Mouse (Mus musculus): ENCODE measurements around the gene Ercc2. TPM values are rescaled to one million over a fixed set of nuclear protein-coding genes. Genes with fewer than 3 reads are reported as not detected.

Ercc2 gene
- total RNA-seq, 4 experiments from 2014 or later, result 25.7 to 36.8 (median 31.0) TPM

DNA sequence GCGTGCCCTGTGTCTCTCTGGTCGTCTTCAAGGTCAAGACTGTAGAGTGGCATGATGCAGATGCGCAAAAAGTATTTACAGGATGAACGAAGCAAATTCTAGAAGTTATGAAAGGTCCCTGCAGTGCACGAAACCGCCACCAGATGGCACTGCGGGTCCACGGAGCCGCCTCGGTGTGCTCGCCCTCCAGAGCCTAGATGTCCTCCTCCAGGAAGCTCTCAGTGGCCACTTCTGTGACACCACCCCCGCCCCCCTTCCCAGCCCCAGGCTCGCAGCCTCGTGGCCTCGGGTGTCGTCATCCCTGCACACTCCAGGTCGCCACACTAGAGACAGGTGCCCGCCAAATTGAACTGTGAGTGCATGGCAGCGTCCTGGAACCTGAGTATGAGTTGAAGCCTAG, 23.6 kb downstream of the Ercc2 start:
- peak in 1 of 2 experiments; percentile 89 for DNase-seq (ENCODE audit: low spot score in 2 of 2)

DNA sequence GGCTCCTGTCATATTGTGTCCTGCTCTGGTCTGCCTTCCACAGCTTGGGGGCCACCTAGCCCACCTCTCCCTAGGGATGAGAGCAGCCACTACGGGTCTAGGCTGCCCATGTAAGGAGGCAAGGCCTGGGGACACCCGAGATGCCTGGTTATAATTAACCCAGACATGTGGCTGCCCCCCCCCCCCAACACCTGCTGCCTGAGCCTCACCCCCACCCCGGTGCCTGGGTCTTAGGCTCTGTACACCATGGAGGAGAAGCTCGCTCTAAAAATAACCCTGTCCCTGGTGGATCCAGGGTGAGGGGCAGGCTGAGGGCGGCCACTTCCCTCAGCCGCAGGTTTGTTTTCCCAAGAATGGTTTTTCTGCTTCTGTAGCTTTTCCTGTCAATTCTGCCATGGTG, 27.9 kb downstream of the Ercc2 start:
- DNase-seq (ENCODE audit: low spot score in 2 of 2), result no peak

DNA sequence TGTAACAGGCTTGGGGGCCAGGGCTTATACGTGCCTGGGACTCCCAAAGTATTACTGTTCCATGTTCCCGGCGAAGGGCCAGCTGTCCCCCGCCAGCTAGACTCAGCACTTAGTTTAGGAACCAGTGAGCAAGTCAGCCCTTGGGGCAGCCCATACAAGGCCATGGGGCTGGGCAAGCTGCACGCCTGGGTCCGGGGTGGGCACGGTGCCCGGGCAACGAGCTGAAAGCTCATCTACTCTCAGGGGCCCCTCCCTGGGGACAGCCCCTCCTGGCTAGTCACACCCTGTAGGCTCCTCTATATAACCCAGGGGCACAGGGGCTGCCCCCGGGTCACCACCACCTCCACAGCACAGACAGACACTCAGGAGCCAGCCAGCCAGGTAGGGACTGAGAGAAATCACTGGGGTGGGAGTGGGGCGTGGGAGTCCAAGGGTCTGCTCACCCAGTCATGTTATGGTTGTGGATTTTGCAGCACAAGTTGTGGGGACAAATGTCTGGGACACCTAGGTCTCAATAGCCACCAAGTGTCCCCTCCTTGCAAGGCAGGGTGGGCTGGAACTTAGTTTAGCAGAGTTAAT, 29.0 kb downstream of the Ercc2 start:
- no peak for DNase-seq (ENCODE audit: low spot score in 2 of 2)

DNA sequence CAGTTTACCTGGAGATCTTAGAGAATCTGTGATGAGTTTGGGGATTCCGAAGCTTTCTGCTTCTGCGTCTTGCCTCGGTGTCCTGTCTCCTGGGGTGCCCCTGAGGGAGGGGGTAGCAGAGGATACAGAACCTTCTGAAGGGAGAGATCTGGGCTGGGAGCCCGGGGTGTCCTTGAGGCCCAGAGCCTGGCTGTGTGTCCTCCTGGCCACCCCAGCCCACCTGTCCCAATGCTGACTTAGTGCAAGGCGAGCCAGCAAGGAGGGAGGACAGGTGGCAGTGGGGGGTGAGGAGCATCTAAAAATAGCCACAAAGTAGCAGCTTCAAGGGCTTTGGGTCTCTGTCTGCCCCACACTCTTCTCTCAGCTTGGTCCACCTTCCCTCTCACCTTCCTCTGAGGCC, 30.0 kb downstream of the Ercc2 start:
- DNase-seq (ENCODE audit: low spot score in 2 of 2), result no peak

DNA sequence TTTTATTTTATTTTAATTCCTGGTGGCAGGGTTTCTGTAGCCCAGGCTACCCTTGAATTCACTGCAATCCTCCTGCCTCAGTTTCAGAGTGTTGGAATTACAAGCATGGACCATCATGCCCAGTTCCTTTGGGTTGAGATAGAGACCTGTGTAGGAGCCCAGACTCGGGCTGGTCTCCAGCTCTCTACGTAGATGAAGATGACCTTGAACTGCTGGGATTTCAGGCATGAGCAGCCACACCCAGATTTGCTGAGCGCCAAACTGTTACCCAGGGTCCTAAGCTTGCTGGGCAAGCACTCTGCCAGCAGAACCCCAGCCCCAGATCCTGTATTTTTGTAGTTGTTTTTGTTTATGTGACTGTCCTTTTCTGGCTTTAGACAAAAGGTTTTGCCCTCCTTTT, 31.7 kb downstream of the Ercc2 start:
- DNase-seq (ENCODE audit: low spot score in 2 of 2), result no peak

DNA sequence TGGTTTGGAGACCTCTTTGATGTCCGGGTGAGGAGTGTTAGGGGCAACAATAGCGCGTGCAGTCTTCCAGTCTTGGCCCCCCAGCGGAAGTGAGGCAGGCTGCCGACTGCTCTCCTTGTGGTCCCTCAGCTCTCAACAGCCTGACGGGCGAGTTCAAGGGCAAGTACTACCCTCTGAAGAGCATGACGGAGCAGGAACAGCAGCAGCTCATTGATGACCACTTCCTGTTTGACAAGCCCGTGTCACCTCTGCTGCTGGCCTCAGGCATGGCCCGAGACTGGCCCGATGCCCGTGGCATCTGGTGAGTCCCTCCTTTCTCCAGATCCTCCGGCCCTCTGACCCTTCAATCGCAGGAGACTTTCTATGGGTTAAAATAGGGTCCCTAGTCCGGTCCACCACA, 34.8 kb downstream of the Ercc2 start:
- no peak for DNase-seq (ENCODE audit: low spot score in 2 of 2)

DNA sequence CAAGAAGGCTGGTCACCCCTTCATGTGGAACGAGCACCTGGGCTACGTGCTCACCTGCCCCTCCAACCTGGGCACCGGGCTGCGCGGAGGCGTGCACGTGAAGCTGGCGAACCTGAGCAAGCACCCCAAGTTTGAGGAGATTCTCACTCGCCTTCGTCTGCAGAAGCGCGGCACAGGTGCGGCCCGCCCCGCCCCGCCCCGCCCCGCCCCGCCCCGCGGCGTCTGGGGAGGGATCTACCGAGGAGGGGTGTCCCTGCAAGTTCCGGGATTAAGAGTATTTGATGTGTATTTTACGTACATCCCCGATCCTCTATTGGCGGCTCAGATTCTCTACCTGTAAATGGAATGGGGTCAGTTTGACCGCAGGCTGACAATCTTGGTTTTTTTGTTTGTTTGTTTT, 38.3 kb downstream of the Ercc2 start:
- no peak for DNase-seq (ENCODE audit: low spot score in 2 of 2)

DNA sequence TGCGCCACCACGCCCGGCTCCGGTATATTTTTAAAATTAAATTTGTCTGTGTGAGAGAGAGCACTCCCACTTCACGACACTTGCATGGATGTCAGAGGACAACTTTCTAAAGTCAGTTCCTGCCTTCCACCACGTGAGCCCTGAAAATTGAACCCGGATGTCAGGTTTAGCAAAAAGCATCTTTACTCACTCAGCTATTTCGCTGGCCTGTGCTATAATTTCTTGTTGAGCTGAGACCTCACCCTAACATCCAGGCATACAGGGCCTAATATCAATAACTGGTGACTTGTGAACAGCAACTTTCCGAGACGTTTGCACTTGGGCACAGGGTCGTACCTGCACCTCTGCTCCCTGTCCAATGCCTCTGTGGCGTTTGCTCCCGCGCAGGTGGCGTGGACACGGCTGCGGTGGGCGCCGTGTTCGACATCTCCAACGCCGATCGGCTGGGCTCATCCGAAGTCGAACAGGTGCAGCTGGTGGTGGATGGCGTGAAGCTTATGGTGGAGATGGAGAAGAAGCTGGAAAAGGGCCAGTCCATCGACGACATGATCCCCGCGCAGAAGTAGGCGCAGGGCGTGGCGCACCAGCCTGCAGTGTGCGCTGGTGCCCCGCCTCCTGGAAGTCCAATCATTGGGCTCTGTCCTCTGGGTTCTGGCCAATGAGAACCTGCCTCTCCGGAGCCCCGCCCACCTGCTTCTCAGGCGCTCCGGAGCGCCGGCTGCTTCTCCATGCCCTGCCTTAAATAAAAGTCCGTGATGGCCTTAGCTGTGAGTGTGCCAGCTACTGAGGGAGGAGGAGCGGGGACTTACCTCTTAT, 39.2 kb downstream of the Ercc2 start:
- DNase-seq (ENCODE audit: low spot score in 2 of 2), result peak; percentile 44 to 92

DNA sequence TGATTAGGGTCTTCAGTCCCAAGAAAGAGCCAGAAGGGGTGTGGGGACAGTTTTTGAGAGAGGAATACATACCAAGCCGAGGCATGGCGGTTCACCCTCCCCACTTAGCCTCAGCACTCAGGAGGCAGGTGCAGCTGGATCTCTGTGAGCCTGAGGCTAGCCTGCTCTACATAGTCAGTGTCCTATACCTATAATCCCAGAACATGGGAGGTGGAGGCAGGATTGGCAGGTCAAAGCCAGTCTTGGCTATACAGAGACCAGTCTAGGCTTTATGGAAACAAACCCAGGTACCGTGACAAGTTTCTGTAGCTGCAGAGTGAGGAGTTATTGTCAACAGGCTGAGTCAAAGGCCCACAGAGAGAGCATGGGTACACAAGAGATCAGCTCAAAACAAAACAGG, 41.3 kb downstream of the Ercc2 start:
- DNase-seq (ENCODE audit: low spot score in 2 of 2), result no peak

DNA sequence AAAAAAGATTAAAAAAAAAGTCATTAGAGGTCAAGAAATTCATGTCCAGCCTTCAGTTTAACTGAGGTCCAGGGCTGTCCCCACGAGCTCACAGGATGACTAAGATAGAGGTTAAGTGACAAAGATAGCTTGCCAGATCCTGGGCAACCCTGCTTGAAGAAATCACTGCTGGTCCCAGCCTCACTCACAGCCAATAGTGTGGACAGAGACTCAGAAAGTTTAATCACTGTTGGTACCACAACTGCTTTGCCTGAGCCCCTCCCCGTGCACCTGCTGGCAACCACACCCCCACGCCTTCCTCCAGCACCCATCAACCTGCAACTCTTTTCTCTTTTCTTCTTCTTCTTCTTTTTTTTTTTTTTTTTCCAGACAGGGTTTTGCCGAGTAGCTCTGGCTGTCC, 42.2 kb downstream of the Ercc2 start:
- DNase-seq (ENCODE audit: low spot score in 2 of 2), result no peak

DNA sequence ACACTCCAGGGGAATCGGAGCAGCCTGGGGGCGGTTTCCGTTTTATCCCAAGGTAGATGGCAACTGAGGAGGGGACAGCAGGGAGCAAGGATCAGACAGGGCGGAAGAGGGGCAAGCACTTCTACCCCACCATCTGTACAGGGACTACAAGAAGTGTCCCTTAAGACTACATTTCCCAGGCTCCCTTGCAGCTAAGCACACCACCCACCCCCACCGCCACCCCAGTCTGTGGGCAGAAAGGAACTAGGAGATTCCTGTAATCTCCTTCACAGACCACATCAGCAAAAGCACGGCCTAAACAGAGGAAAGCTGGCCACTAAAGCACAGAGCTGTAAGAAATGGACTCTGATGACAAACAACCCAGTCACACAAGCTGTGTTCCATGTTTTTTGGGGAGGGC, 44.5 kb downstream of the Ercc2 start:
- DNase-seq (ENCODE audit: low spot score in 2 of 2), result no peak

DNA sequence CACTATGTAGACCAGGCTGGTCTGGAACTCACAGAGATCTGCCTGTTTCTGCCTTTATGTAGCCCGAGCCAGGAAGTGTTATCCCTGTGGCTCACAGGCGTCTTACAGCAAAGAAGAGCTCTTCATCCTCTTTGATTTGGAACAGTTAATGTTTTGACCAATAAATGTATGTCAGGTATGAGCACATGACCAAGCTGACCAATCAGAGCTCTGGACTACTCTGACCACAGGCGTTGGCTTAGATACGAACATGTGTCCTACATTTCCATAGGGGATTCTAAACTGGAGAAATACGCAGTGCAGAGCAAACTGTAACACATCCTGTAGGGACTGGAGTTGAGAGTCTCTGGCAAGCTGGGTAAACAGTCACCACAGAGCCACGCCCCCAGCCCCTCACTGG, 45.1 kb downstream of the Ercc2 start:
- DNase-seq (ENCODE audit: low spot score in 2 of 2), result no peak

DNA sequence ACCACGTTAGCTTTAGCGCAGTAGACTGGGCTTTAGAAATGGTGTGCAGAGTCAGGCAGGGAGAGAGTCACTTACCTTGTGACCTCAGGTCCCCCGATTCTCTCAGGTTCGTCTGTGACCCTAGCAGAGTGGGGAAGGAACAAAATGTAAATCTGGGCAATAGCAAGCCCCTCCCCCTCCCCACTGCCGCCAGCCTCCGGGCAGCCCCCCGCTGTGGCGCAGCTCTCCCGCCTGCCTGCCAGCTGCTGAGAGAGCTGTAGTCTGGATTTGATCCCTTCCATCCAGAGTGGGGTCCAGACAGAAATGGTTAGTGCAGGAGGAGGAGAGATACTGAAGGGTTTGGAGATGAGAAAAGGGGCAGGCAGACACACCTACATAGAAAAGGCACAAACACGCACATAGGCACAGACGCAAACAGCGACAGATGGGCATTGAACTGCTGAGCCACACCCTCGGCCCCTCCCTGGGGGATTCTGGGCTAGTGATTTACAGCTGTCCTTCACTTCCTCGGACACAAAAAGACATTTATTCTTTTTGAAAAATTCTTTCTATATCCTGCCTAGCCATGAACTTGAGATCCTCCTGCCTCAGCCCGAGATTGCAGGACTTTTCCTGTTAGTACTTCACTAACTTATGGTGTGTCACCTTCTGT, 46.3 kb downstream of the Ercc2 start:
- DNase-seq (ENCODE audit: low spot score in 2 of 2), result no peak

DNA sequence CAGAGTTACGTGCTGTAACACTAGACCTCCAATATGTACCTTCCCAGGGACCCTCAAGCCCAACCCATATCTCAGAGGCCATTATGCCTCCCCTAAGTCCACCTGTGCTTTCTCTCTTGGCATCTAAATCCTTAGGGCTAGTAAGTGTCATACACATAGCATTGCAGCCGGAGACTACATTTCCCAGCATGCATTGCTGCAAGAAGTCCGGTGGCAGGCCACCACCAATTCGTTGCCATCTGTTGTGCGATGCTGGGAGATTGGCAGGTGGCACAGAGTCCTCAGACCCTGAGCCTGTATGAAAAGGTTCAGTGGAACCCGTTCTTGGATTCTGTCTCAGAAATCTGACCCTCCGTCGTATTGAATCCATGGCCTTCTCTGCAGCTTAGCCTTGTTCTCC, 47.9 kb downstream of the Ercc2 start:
- DNase-seq (ENCODE audit: low spot score in 2 of 2), result no peak

DNA sequence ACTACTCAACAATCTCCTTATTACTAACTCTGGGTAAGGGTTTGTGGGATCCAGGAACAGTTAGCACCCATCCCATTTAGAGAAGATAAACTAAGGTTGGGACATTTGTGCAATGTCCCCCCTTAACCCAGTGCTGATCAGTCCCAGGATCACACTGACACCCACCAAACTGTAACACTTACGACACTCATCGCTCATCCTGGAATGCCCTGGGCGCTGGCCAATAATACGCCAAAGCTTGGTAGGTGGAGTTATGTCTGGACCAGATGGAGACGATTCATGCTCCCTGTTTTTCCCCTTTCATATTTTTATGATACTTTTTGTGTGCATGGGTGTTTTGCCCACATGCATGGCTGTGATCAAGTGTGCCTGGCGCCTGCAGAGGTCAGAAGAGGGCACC, 48.6 kb downstream of the Ercc2 start:
- no peak for DNase-seq (ENCODE audit: low spot score in 2 of 2)

DNA sequence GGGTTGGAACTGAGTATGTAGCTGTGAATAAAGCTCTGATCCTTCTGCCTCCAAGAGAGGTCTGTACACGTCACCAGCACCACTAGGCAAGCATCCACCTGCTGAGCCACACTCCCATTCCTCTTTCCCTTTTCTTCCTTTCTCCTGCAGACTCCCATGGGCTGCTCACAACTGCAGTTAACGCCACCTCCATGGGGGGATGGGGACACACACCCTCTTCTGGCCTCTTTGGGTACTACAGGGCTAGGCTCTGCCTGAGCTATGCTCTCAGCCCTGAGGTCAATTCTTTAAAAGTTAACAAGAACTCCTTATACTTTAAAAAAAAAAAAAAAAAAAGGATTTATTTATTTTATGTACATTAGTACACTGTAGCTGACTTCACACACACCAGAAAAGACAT, 50.7 kb downstream of the Ercc2 start:
- no peak for DNase-seq (ENCODE audit: low spot score in 2 of 2)

DNA sequence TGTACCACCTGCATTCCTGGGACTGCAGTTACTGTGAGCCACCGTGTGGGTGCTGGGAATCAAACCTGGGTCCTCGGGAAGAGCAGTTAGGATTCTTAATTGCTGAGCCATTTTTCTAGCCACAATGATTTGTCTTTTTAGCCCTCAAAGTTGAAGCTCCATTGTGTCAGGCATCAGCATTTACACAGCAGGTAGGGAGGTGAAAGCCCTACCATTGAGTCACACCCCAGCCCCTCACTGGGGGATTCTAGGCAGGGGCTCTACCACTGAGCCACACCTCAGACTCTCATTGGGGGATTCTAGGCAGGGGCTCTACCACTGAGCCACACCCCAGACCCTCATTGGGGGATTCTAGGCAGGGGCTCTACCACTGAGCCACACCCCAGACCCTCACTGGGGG, 54.5 kb downstream of the Ercc2 start:
- DNase-seq (ENCODE audit: low spot score in 2 of 2), result no peak

DNA sequence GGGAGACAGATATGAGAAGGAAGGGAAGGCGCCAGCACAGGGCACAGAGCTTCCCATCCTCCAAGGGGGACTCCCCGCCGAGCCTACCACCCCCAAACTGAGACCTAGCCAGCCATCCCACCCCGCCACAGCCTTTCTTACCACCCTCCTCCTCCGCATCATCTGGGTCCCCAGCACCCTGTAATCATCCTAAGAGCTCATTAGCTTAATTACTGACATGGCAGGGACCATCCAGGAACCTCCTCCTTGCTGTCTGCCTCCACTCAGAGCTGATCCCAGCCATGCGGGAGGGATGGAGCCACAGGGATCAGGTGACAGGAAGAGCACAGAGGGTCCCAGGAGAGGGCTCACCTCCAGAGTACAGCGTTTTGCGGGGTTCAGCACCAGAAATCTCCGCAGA, 55.2 kb downstream of the Ercc2 start:
- DNase-seq (ENCODE audit: low spot score in 2 of 2), result no peak

DNA sequence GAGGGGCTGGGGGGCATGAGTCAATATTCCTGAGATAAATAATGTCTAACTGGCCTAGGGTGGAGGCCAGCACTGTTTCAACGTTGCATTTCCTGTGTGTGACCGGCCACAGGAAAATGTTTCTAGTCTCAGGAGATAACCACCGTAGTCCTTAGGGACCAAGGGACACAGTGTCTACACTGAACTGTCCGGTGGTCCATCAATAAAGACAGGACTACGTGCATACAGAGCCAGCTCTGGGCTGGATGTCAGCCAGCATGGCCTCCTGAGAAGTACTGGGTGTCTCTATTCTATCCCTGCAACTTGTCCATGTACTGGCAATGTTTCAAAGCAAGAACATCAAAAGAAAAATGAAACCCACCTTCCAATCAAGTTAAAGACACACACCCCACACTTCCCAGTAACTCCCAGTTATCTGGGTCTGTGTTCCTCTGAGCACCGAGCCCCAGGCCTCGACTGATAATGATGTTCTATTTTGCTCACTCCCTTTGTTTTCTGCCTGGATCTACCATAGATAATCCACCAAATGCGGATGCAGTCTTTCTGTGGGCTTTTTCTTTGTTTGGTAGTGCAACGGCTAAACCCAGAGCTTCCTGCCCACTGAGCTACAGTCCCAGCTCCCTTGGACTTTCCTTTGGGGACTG, 59.8 kb downstream of the Ercc2 start:
- no peak for DNase-seq (ENCODE audit: low spot score in 2 of 2)

DNA sequence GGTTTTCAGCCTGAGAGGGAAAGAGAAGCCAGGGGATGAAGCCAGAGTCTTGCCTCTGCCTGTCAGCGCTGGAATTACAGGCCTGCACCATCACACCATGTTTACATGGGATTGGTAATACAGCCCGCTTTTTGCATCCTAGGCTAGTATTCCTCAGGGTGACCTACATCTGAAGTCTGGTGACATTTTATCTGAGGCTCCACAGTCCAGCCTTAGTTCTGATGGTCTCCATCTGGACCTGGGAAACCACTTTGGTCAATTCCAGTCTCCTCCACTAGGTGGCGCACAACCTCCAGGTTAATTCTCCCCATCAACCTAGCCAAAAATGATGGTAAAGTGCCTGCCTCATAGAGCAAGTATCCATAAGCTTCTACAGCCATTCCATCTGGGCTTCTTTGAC, 61.5 kb downstream of the Ercc2 start:
- peak in 1 of 2 experiments; percentile 79 for DNase-seq (ENCODE audit: low spot score in 2 of 2)

DNA sequence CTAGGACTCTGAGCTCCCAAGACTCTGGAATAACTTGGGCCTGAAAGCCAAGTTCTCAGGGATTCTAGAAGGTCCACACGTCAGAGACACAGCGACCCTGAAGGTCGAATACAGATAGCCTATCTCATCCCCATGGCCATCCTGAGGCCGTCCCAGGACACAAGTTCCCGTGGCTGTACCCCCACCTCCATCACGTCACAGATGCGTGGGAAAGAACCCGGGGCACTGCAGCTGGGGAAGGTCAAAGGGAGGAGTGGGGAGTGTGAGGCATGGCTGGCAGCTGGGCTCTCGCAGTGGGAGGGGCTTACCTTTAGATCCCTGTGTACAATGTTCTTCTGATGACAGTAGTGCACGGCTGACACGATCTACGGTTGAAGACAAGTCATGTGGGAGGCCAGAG, 63.0 kb downstream of the Ercc2 start:
- DNase-seq (ENCODE audit: low spot score in 2 of 2), result no peak
